Mouse (Mus musculus): ENCODE measurements at regions not wholly inside any gene's neighbourhood (a gene's known extent, or its start where the extent isn't known, plus 50 kb on each side); places are given as distances from the start of the nearest gene placed in this dataset.

- no peaks in the 10 kb centered on the region for H3K9me3 ChIP-seq (ENCODE audit: low read length)
- WGBS: 64% methylated on average over 1 of the region's 1 CpGs
- no peak overlapping the region for H3K27ac ChIP-seq (ENCODE audit: low read length)
- H3K4me2 ChIP-seq (replicated peaks; ENCODE audit: low read depth, low read length): no peak overlapping the region
- no peak for ATAC-seq (ENCODE audit: low FRiP score, low TSS enrichment)
- H3K4me1 ChIP-seq (ENCODE audit: insufficient read depth, low read length): no peaks in the 10 kb centered on the region
- H3K27me3 ChIP-seq (ENCODE audit: insufficient read depth, low read length): no peaks in the 10 kb centered on the region
- no peaks in the 10 kb centered on the region for H3K36me3 ChIP-seq (ENCODE audit: insufficient read depth, low read length)
- no peak overlapping the region for H3K4me3 ChIP-seq (ENCODE audit: low read length)
- no peak overlapping the region for H3K9ac ChIP-seq (replicated peaks; ENCODE audit: low read length)
These were observed 99.1 kb upstream of the Gorab start for GRCm38 (mm10) chr1:163502557-163502956.

- Histone ChIP-seq H3K27me3 (ENCODE audit: insufficient read depth, low read length) (no peaks in the 10 kb centered on the region), H3K9ac (replicated peaks; ENCODE audit: low read length) (no peak overlapping the region), H3K27ac (ENCODE audit: low read length) (no peak overlapping the region), H3K4me1 (ENCODE audit: insufficient read depth, low read length) (no peaks in the 10 kb centered on the region), H3K36me3 (ENCODE audit: insufficient read depth, low read length) (no peaks in the 10 kb centered on the region), H3K4me3 (ENCODE audit: low read length) (no peak overlapping the region), H3K4me2 (replicated peaks; ENCODE audit: low read depth, low read length) (no peak overlapping the region), H3K9me3 (ENCODE audit: low read length) (no peaks in the 10 kb centered on the region)
- no peak for ATAC-seq (ENCODE audit: low FRiP score, low TSS enrichment)
- WGBS: 85% methylated on average over 5 of the region's 5 CpGs
These were observed 95.0 kb upstream of the Gorab start for GRCm38 (mm10) chr1:163498398-163498958.

GRCm38 (mm10) chr1:163496416-163496815 is 92.9 kb upstream of the Gorab start:
- H3K4me2 ChIP-seq (replicated peaks; ENCODE audit: low read depth, low read length): no peak overlapping the region
- H3K9me3 ChIP-seq (ENCODE audit: low read length): no peaks in the 10 kb centered on the region
- H3K36me3 ChIP-seq (ENCODE audit: insufficient read depth, low read length): no peaks in the 10 kb centered on the region
- no peaks in the 10 kb centered on the region for H3K4me1 ChIP-seq (ENCODE audit: insufficient read depth, low read length)
- H3K27me3 ChIP-seq (ENCODE audit: insufficient read depth, low read length): no peaks in the 10 kb centered on the region
- no peak overlapping the region for H3K9ac ChIP-seq (replicated peaks; ENCODE audit: low read length)
- H3K27ac ChIP-seq (ENCODE audit: low read length): no peak overlapping the region
- no peak for ATAC-seq (ENCODE audit: low FRiP score, low TSS enrichment)
- WGBS: 63% methylated on average over 1 of the region's 1 CpGs
- no peak overlapping the region for H3K4me3 ChIP-seq (ENCODE audit: low read length)

GRCm38 (mm10) chr1:163488532-163488931 is 85.1 kb upstream of the Gorab start:
- Histone ChIP-seq H3K4me2 (replicated peaks; ENCODE audit: low read depth, low read length) (no peak overlapping the region), H3K27me3 (ENCODE audit: insufficient read depth, low read length) (no peaks in the 10 kb centered on the region), H3K4me1 (ENCODE audit: insufficient read depth, low read length) (no peaks in the 10 kb centered on the region), H3K27ac (ENCODE audit: low read length) (no peak overlapping the region), H3K9ac (replicated peaks; ENCODE audit: low read length) (no peak overlapping the region), H3K4me3 (ENCODE audit: low read length) (no peak overlapping the region), H3K9me3 (ENCODE audit: low read length) (no peaks in the 10 kb centered on the region), H3K36me3 (ENCODE audit: insufficient read depth, low read length) (no peaks in the 10 kb centered on the region)
- 69% methylated on average over 6 of the region's 6 CpGs for WGBS
- ATAC-seq (ENCODE audit: low FRiP score, low TSS enrichment): no peak

GRCm38 (mm10) chr1:163488109-163488508 is 84.6 kb upstream of the Gorab start:
- Histone ChIP-seq H3K27ac (ENCODE audit: low read length) (no peak overlapping the region), H3K4me1 (ENCODE audit: insufficient read depth, low read length) (no peaks in the 10 kb centered on the region), H3K4me3 (ENCODE audit: low read length) (no peak overlapping the region), H3K9ac (replicated peaks; ENCODE audit: low read length) (no peak overlapping the region), H3K27me3 (ENCODE audit: insufficient read depth, low read length) (no peaks in the 10 kb centered on the region), H3K9me3 (ENCODE audit: low read length) (no peaks in the 10 kb centered on the region), H3K36me3 (ENCODE audit: insufficient read depth, low read length) (no peaks in the 10 kb centered on the region), H3K4me2 (replicated peaks; ENCODE audit: low read depth, low read length) (no peak overlapping the region)
- no peak for ATAC-seq (ENCODE audit: low FRiP score, low TSS enrichment)
- 79% methylated on average over 4 of the region's 4 CpGs for WGBS

GRCm38 (mm10) chr1:163483098-163483497 is 79.6 kb upstream of the Gorab start:
- Histone ChIP-seq H3K4me3 (ENCODE audit: low read length) (no peak overlapping the region), H3K9me3 (ENCODE audit: low read length) (no peaks in the 10 kb centered on the region), H3K27ac (ENCODE audit: low read length) (no peak overlapping the region), H3K36me3 (ENCODE audit: insufficient read depth, low read length) (no peaks in the 10 kb centered on the region), H3K4me2 (replicated peaks; ENCODE audit: low read depth, low read length) (no peak overlapping the region), H3K4me1 (ENCODE audit: insufficient read depth, low read length) (no peaks in the 10 kb centered on the region), H3K27me3 (ENCODE audit: insufficient read depth, low read length) (no peaks in the 10 kb centered on the region), H3K9ac (replicated peaks; ENCODE audit: low read length) (no peak overlapping the region)
- 77% methylated on average over 3 of the region's 3 CpGs for WGBS
- no peak for ATAC-seq (ENCODE audit: low FRiP score, low TSS enrichment)

- no peaks in the 10 kb centered on the region for H3K9me3 ChIP-seq (ENCODE audit: low read length)
- H3K4me2 ChIP-seq (replicated peaks; ENCODE audit: low read depth, low read length): no peak overlapping the region
- no peak overlapping the region for H3K27ac ChIP-seq (ENCODE audit: low read length)
- ATAC-seq (ENCODE audit: low FRiP score, low TSS enrichment): no peak
- no peaks in the 10 kb centered on the region for H3K36me3 ChIP-seq (ENCODE audit: insufficient read depth, low read length)
- H3K4me3 ChIP-seq (ENCODE audit: low read length): no peak overlapping the region
- H3K27me3 ChIP-seq (ENCODE audit: insufficient read depth, low read length): no peaks in the 10 kb centered on the region
- H3K9ac ChIP-seq (replicated peaks; ENCODE audit: low read length): no peak overlapping the region
- H3K4me1 ChIP-seq (ENCODE audit: insufficient read depth, low read length): no peaks in the 10 kb centered on the region
- 56% methylated on average over 4 of the region's 4 CpGs for WGBS
These were observed 74.2 kb upstream of the Gorab start for GRCm38 (mm10) chr1:163477478-163478167.

- Histone ChIP-seq H3K4me1 (ENCODE audit: insufficient read depth, low read length) (no peaks in the 10 kb centered on the region), H3K9me3 (ENCODE audit: low read length) (no peaks in the 10 kb centered on the region), H3K4me3 (ENCODE audit: low read length) (no peak overlapping the region), H3K27ac (ENCODE audit: low read length) (no peak overlapping the region), H3K9ac (replicated peaks; ENCODE audit: low read length) (no peak overlapping the region), H3K27me3 (ENCODE audit: insufficient read depth, low read length) (no peaks in the 10 kb centered on the region), H3K4me2 (replicated peaks; ENCODE audit: low read depth, low read length) (no peak overlapping the region), H3K36me3 (ENCODE audit: insufficient read depth, low read length) (no peaks in the 10 kb centered on the region)
- 70% methylated on average over 13 of the region's 13 CpGs for WGBS
- no peak for ATAC-seq (ENCODE audit: low FRiP score, low TSS enrichment)
These were observed 57.7 kb upstream of the Gorab start for GRCm38 (mm10) chr1:163461194-163461593.

GRCm38 (mm10) chr1:163456366-163456765 is 52.9 kb upstream of the Gorab start:
- Histone ChIP-seq H3K4me2 (replicated peaks; ENCODE audit: low read depth, low read length) (no peak overlapping the region), H3K4me1 (ENCODE audit: insufficient read depth, low read length) (no peaks in the 10 kb centered on the region), H3K36me3 (ENCODE audit: insufficient read depth, low read length) (no peaks in the 10 kb centered on the region), H3K27me3 (ENCODE audit: insufficient read depth, low read length) (no peaks in the 10 kb centered on the region), H3K9ac (replicated peaks; ENCODE audit: low read length) (no peak overlapping the region), H3K9me3 (ENCODE audit: low read length) (no peaks in the 10 kb centered on the region), H3K27ac (ENCODE audit: low read length) (no peak overlapping the region), H3K4me3 (ENCODE audit: low read length) (no peak overlapping the region)
- ATAC-seq (ENCODE audit: low FRiP score, low TSS enrichment): no peak
- 91% methylated on average over 8 of the region's 8 CpGs for WGBS

All from kidney, embryonic 16.5 days (tissue).